Comparison of ENCODE assay signal across 8 mouse cellular contexts in genomic region chr4:116644326-116644725, GRCm38 (mm10). TPM values are rescaled to one million over a fixed set of nuclear protein-coding genes. Genes with fewer than 3 reads are reported as not detected.
A peak's percentile ranks its signal among the peaks of the same experiment; 100 is the strongest.
DNase-seq lines count a peak whose midpoint lies in the region; ATAC-seq and TF ChIP-seq lines count a peak whose summit lies in the region.

No protein-coding gene starts in this region.

- no peak overlapping the region for H3K9ac ChIP-seq in neural tube, embryonic 15.5 days (replicated peaks)
- no peak overlapping the region for H3K9ac ChIP-seq in liver, postnatal 0 days (replicated peaks)

- H3K4me2 ChIP-seq in neural tube, embryonic 15.5 days, result no peak overlapping the region
- no peak overlapping the region for H3K4me2 ChIP-seq in liver, postnatal 0 days (ENCODE audit: low read depth, low read length)

- H3K27ac ChIP-seq in neural tube, embryonic 15.5 days (replicated peaks), result no peak overlapping the region
- H3K27ac ChIP-seq in liver, postnatal 0 days (ENCODE audit: low read depth), result no peak overlapping the region

- no peak overlapping the region for H3K4me3 ChIP-seq in neural tube, embryonic 15.5 days (replicated peaks)
- no peak overlapping the region for H3K4me3 ChIP-seq in liver, postnatal 0 days (ENCODE audit: low read depth, low read length)

- peaks cover 35% of the 10 kb centered on the region for H3K4me1 ChIP-seq in neural tube, embryonic 15.5 days
- H3K4me1 ChIP-seq in liver, postnatal 0 days (ENCODE audit: insufficient read depth), result peaks cover 9% of the 10 kb centered on the region; the same call in 1 of the 2 replicates

- TF ChIP-seq EP300 in liver, postnatal 0 days (IDR thresholded peaks at IDR 0.05; ENCODE audit: low read depth), result no peak

- DNase-seq in frontal cortex, postnatal 25 days (ENCODE audit: low spot score in 2 of 2), result no peak
- no peak for DNase-seq in neural tube, embryonic 10.5 days (ENCODE audit: extremely low spot score, low spot score)
- DNase-seq in liver, postnatal 0 days, result peak; percentile 44
- peak; percentile 6 to 9 for DNase-seq in thymus, postnatal 36 days
- DNase-seq in testis, postnatal 10 days (ENCODE audit: low spot score), result no peak

- H3K27me3 ChIP-seq in neural tube, embryonic 15.5 days (replicated peaks), result no peaks in the 10 kb centered on the region
- no peaks in the 10 kb centered on the region for H3K27me3 ChIP-seq in liver, postnatal 0 days (ENCODE audit: insufficient read depth, low read length)

- H3K36me3 ChIP-seq in neural tube, embryonic 15.5 days, result peaks cover 39% of the 10 kb centered on the region
- peaks cover 41% of the 10 kb centered on the region for H3K36me3 ChIP-seq in liver, postnatal 0 days (replicated peaks; ENCODE audit: insufficient read depth, low read length)

- ATAC-seq in frontal cortex, adult (ENCODE audit: low TSS enrichment), result peak; percentile 64; the same call in 1 of the 2 replicates
- peak; percentile 47; the same call in 1 of the 2 replicates for ATAC-seq in neural tube, embryonic 15.5 days (ENCODE audit: low FRiP score)
- peak; percentile 73 for ATAC-seq in common myeloid progenitor, adult 5-6 weeks (replicated peaks; ENCODE audit: low read depth, poor library complexity, severe bottlenecking)
- peak; percentile 53 for ATAC-seq in liver, postnatal 0 days

- no peaks in the 10 kb centered on the region for H3K9me3 ChIP-seq in neural tube, embryonic 15.5 days (replicated peaks)
- H3K9me3 ChIP-seq in liver, postnatal 0 days (ENCODE audit: low read length), result no peaks in the 10 kb centered on the region

- peak; percentile 72 for TF ChIP-seq CTCF in liver, postnatal 0 days (IDR thresholded peaks at IDR 0.05; ENCODE audit: low read depth)

- 53% methylated on average over 6 of the region's 6 CpGs for WGBS in neural tube, embryonic 15.5 days
- WGBS in liver, postnatal 0 days (ENCODE audit: insufficient replicate concordance), result 34% methylated on average over 6 of the region's 6 CpGs

RNA-seq across cellular contexts. Expression of gene Akr1a1, which starts 7.2 kb away (rescaled TPM):
- polyA plus RNA-seq in neural tube, embryonic 15.5 days (2015; fragmentation: Nextera tagmentation; extraction: Ambion mirVana), result 717 and 746 TPM in 2 replicates
- total RNA-seq in common myeloid progenitor, adult 5-6 weeks (2017), result 416 TPM in 2 replicates
- 320 and 321 TPM in 2 replicates for polyA plus RNA-seq in liver, postnatal 0 days (2015; fragmentation: Nextera tagmentation; extraction: Ambion mirVana)

RNA-seq across cellular contexts. Expression of gene Nasp, which starts 16.6 kb away (rescaled TPM):
- 79.3 and 93.1 TPM in 2 replicates for polyA plus RNA-seq in neural tube, embryonic 15.5 days (2015; fragmentation: Nextera tagmentation; extraction: Ambion mirVana)
- 465 and 496 TPM in 2 replicates for total RNA-seq in common myeloid progenitor, adult 5-6 weeks (2017)
- 30.0 and 30.6 TPM in 2 replicates for polyA plus RNA-seq in liver, postnatal 0 days (2015; fragmentation: Nextera tagmentation; extraction: Ambion mirVana)

RNA-seq across cellular contexts. Expression of gene Prdx1, which starts 41.0 kb away (rescaled TPM):
- 443 and 606 TPM in 2 replicates for polyA plus RNA-seq in neural tube, embryonic 15.5 days (2015; fragmentation: Nextera tagmentation; extraction: Ambion mirVana)
- 266 and 285 TPM in 2 replicates for total RNA-seq in common myeloid progenitor, adult 5-6 weeks (2017)
- 2,167 and 2,192 TPM in 2 replicates for polyA plus RNA-seq in liver, postnatal 0 days (2015; fragmentation: Nextera tagmentation; extraction: Ambion mirVana)

RNA-seq across cellular contexts. Expression of gene Ccdc17, which starts 47.9 kb away (rescaled TPM):
- 3.0 and 4.5 TPM in 2 replicates for polyA plus RNA-seq in neural tube, embryonic 15.5 days (2015; fragmentation: Nextera tagmentation; extraction: Ambion mirVana)
- total RNA-seq in common myeloid progenitor, adult 5-6 weeks (2017), result 1.6 and 5.6 TPM in 2 replicates
- 2.9 TPM in 2 replicates for polyA plus RNA-seq in liver, postnatal 0 days (2015; fragmentation: Nextera tagmentation; extraction: Ambion mirVana)

Comparison
In these comparisons a context has a peak if more than half of its experiments do, and no peak if none do; other contexts are left out.
1. DNase-seq: peak in liver, postnatal 0 days (single experiment) and thymus, postnatal 36 days (2 of 2); none in frontal cortex, postnatal 25 days (0 of 2), neural tube, embryonic 10.5 days (single experiment) and testis, postnatal 10 days (single experiment).
2. Peak in every context shown above with its lines, with median percentiles within 50 percentile points of each other: ATAC-seq.